Mouse (Mus musculus): ENCODE data around the gene Ssu2.

- TF ChIP-seq CTCF (IDR thresholded peaks at IDR 0.05; ENCODE audit: borderline replicate concordance, control insufficient read depth, extremely low read depth, insufficient read depth, low read length, poor library complexity) (no peak), POLR2A (IDR thresholded peaks at IDR 0.05; ENCODE audit: control insufficient read depth, extremely low read depth, insufficient read depth, low read length, poor library complexity) (no peak)
These were observed 37.4 kb downstream of the Ssu2 start for GRCm38 (mm10) chr6:112350452-112350851.
